Mouse (Mus musculus) embryonic fibroblast, embryonic 13.5 days (primary cell): ENCODE results near the gene Arid3c. TPM values are rescaled to one million over a fixed set of nuclear protein-coding genes. Genes with fewer than 3 reads are reported as not detected.

Experiments
- H3K27ac ChIP-seq: 2 replicates; pipeline ENCODE4 v1.5.1; 2012; ENCODE audit warnings: low read length, control low read depth, inconsistent platforms; ENCODE audit not compliant: insufficient read depth
- H3K4me1 ChIP-seq: 2 replicates; pipeline ENCODE4 v1.6.1; 2011; ENCODE audit warnings: low read length; ENCODE audit not compliant: control insufficient read depth, insufficient read depth
- H3K4me3 ChIP-seq: 2 replicates; pipeline ENCODE4 v1.5.1; 2011; ENCODE audit warnings: mild to moderate bottlenecking, control low read depth, low read length; ENCODE audit not compliant: insufficient read depth
- CTCF ChIP-seq: IDR thresholded peaks from 2 replicates; pipeline ENCODE4 v1.5.1; 2011; ENCODE audit warnings: mild to moderate bottlenecking, control low read depth, low read length, moderate library complexity, borderline replicate concordance; ENCODE audit not compliant: insufficient read depth
- POLR2A ChIP-seq: IDR thresholded peaks from 2 replicates; pipeline ENCODE4 v1.6.1; 2011; ENCODE audit warnings: low read depth, mild to moderate bottlenecking, control low read depth, low read length, moderate library complexity
- polyA plus RNA-seq: library from polyadenylated mRNA; stranded (reverse); fragments of >200 nt; gene quantifications from 2 replicates; pipeline ENCODE4 v1.2.4, GENCODE M21; 2011; ENCODE audit warnings: low read depth; ENCODE audit not compliant: missing spikeins, insufficient read length

Gene Arid3c
- polyA plus RNA-seq, 1 experiment, result not detected

DNA sequence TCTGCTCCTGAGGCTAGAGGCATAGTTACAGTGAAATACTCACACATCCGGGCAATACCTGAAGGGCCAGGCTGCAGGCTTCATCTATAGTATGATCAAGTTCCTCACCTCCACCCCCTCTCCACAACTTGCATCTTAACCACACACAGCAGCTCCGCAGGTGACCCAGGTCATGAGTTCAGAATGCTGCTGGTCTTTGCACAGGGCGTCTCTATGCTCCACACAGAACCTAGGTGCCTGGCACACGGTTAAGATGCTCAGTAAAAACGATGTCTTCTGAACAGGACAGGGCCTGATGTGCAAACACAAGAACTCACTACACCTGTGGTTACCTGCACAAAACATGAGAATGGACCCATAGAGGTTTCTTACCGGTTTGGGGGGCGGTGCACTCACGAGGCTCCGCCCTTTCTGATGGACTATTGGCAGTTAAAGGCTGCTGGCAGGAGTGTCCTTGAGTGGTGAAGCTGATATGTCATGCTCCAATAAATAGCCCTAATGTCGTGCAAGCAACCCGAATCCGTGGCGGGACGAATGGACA is 23.9 kb upstream of the Arid3c start, which contains the start of gene Galt:
TSS of gene Galt (plus strand) at position 432 of the 541 bp plus-strand sequence.
- H3K4me3 ChIP-seq, result peak within 1 kb of the TSS; percentile 66
- peak within 1 kb of the TSS; percentile 47 for H3K27ac ChIP-seq
- TF ChIP-seq POLR2A (no peak), CTCF (no peak)
- no peaks in the 10 kb centered on the region for H3K4me1 ChIP-seq

DNA sequence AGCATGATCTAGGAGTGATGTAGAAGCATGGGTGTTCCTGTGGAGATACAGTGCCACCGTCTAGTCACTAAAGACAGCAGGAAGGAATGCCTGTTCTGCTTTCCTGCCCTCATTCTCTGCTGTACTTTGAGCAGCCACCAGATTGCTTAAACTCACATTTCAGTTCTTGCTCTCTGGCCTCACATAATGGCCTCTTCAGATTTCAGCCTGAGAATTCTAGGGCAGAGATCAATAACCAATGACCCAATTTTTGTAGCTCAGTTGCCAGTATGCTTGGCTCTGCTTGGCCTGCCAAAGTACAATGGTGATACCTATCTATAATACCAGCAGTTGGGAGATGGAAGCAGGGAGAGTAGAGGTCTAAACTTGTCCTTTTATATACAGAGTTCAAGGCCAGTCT is 14.1 kb upstream of the Arid3c start:
- no peak overlapping the region for H3K27ac ChIP-seq
- TF ChIP-seq CTCF, result no peak
- TF ChIP-seq POLR2A, result no peak
- H3K4me1 ChIP-seq, result no peaks in the 10 kb centered on the region
- no peak overlapping the region for H3K4me3 ChIP-seq

DNA sequence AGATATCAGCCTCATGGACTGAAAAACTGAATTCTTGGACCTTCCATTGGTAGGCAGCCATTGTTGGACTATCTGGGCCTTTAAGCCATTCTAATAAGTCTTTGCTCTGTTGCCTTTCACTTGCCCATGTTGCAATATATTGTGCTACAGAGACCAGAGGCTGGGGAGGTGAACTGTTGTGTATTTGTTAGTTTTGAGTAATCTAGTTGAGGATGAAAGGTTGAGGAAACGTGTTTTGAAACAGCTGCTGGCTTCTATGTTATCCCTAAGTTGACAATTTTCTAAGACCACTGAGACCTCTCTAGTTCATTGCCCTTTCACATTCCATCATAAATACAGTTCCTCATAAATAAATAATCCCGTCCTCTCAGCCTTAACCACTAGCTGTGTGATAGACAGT is 13.2 kb upstream of the Arid3c start:
- TF ChIP-seq POLR2A (no peak), CTCF (no peak)
- no peak overlapping the region for H3K4me3 ChIP-seq

DNA sequence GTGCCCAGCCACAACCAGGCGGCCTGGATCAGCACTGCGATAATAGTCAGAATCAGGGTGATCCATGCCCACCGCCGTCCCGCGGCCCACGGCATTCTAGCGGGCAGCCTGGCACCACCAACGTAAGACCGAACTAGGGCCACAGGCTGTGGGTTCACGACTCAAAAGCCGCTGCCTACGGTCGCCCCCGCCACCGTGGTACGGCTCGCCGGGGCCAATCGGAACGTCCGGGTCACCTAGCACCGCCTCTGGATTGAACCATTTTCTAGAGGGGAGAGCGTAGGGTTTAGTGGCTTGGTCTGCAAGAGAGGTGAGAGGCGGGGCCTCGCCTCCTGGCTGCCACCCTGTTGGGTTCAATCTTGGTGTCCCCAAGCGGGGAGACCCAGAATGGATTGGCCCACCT is 10.2 kb upstream of the Arid3c start:
- peak; percentile 98 for TF ChIP-seq POLR2A
- TF ChIP-seq CTCF, result no peak
- Histone ChIP-seq H3K4me1 (0 out of 2 replicates have a peak, but pooled peaks cover 2% of the 10 kb centered on the region), H3K4me3 (peak overlapping the region; percentile 86), H3K27ac (peak overlapping the region; percentile 60)

More for the DNA sequence above, 13.2 kb upstream of the Arid3c start:
- Histone ChIP-seq H3K4me1 (no peaks in the 10 kb centered on the region), H3K27ac (no peak overlapping the region)

DNA sequence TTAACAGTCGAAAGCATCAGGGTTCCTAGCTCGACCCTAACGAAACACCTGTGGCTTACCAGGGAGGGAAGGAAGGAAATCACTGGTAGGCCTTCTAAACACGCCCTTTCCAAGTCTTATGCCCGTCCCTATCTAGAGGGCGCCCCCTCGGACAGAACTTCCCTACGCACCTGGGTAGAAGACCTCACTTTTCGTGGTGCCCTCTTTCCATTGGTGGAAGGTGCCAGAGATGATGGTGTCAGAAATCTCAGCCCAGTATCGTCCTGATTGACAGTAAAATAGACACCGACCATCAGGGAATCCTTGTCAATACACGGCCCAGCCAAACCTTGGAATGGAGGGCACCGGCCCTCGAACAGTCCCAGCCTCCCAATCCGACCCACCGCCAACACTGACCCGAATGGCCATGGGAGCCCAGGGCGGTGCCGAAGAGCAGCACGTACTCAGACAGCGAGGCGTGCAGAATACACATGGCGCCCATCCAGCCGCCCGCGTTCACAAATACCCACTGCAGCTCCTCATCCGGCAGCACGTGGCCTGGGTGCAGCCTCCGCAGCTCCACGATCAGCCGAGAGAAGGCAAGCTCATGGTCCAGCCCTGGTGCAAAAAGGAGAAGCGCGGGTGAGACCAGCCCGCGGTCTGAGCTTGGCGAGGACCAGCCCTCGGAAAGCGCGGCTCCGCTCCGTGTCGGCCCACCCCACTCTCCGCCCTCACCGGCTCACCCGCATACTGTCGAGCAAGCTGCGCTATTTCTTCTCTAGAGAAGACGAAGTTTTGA is 9.6 kb upstream of the Arid3c start:
- TF ChIP-seq CTCF, result no peak
- TF ChIP-seq POLR2A, result no peak; the same call in 1 of the 2 replicates
- Histone ChIP-seq H3K4me3 (peak overlapping the region; percentile 86), H3K4me1 (0 out of 2 replicates have a peak, but pooled peaks cover 2% of the 10 kb centered on the region), H3K27ac (peak overlapping the region; percentile 60)

DNA sequence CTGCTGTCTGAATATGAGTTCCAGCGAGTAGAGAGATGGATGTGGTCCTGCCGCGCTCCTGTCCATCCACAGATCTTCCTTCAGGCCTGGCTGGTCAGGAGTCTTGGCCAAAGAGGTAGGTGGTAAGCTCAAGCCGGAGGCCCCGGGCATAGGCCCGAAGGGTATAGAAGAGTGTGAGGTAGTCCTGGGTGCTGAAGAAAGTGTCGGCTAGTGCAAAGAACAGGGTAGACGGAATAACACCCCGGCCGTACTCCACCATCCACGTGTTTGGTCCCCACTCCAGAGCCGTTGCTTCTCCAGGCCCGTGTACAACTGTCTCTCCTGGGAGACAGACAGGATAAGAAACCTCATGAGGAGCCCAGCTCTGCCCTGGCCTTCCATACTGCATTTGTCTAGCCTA is 8.3 kb upstream of the Arid3c start:
- Histone ChIP-seq H3K27ac (no peak overlapping the region), H3K4me3 (0 out of 2 replicates have a peak overlapping the region, but pooled peaks have one; percentile 86), H3K4me1 (0 out of 2 replicates have a peak, but pooled peaks cover 2% of the 10 kb centered on the region)
- no peak for TF ChIP-seq POLR2A
- no peak for TF ChIP-seq CTCF

DNA sequence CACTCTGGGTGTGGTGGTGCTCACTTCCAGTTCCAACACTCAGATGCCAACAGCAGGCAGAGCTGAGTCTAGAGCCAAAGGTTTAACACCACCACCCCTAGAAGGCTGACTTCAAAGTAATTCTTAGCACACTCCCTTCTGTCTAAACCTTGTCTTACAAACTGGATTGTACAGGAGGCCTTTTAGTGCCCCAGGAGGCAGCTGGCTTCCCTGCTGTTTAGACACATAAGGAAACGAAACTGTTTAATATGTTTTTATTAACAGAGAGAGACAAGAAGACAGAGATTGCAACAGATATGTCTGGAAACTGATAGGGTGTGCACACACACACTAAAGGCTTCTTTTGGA is 7.3 kb upstream of the Arid3c start:
- TF ChIP-seq POLR2A, result no peak
- TF ChIP-seq CTCF, result no peak
- Histone ChIP-seq H3K27ac (peak overlapping the region; percentile 81), H3K4me3 (no peak overlapping the region), H3K4me1 (0 out of 2 replicates have a peak, but pooled peaks cover 2% of the 10 kb centered on the region)

DNA sequence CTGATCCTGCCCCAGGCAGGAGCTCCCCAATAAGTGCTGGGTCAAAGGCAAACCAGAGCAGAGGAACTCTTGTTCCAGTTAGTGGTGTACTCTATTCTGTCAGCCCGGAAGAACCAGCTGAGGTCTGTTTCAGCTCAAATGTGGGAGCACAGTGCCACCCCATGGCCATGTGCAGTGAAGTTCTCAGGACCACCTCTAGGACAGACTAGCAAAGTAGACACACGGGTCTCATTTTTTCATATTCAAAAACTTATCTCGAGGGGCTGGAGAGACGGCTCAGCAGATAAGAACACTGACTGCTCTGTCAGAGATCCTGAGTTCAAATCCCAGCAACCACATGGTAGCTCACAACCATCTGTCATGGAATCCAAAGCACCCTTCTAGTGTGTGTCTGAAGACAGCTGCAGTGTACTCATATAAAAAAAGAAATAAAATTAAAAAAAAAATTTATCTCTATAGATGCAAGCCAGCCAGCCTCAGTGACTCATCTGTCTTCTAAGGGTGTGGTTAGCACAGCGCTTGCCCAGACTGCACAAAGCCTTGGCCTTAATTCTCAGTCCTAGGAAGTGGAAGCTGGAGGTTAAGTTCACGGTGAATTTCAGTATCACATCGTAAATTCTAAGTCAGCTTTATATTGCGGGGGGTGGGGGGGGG is 6.8 kb upstream of the Arid3c start:
- peak; percentile 80; the same call in 1 of the 2 replicates for TF ChIP-seq CTCF
- TF ChIP-seq POLR2A, result peak; percentile 18; the same call in 1 of the 2 replicates
- H3K27ac ChIP-seq, result peak overlapping the region; percentile 81
- no peak overlapping the region for H3K4me3 ChIP-seq
- 0 out of 2 replicates have a peak, but pooled peaks cover 2% of the 10 kb centered on the region for H3K4me1 ChIP-seq

DNA sequence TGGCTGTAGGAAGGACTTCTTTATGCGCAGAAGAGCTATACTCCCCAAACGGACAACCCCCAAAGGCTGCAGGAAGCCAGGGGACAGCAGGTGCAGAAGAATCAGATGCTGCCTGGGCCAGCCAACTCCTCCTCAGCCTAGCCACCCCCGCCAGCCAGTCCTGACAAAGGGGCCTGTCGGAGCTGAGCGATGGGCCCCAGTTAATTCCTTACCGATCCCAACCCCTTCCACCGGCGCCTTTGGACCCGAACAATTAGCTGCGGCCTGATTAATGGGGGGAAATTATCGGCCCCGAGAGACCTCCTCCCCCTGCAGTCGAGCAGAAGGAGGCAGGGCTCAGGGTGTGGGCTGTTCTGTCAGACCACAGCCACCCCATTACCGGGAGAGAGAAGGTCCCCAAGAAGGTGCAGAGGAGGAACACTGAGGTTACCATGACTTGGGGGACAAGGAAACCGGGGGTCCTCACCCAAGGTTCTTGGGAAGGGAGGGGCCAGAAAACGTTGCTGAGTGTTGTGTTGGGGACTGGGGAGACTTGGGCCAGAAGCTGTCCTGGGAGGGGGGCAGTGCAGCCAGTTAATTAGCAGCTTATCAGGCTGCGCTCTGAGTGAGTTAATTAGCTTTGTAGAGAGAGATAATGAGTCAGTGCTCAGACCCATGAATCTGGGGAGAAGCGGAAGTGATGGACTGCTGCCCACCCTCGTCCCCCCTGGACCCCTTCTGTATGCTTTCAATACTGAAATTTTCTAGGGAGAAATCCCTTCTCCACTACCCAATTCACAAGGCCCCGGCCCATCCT is 3.9 kb downstream of the Arid3c start:
- no peak for TF ChIP-seq POLR2A
- TF ChIP-seq CTCF, result no peak
- Histone ChIP-seq H3K4me3 (no peak overlapping the region), H3K27ac (no peak overlapping the region), H3K4me1 (0 out of 2 replicates have a peak, but pooled peaks cover 2% of the 10 kb centered on the region)
